Mouse (Mus musculus) lung, embryonic 15.5 days (tissue): ENCODE data around the gene Hspg2. TPM values are rescaled to one million over a fixed set of nuclear protein-coding genes. Genes with fewer than 3 reads are reported as not detected.
A peak's percentile ranks its signal among the peaks of the same experiment; 100 is the strongest.

Experiments
- ATAC-seq: fragments of 200-750 bp; cut with Nextera tagmentation; 2 replicates; pipeline ENCODE4 v1.8.0; 2017; ENCODE audit warnings: moderate number of reproducible peaks, borderline replicate concordance; ENCODE audit not compliant: low FRiP score, low TSS enrichment; ENCODE audit errors: extremely low read depth
- H3K27ac ChIP-seq: fragments of 300-500 bp; sonication (generic); 2 replicates; pipeline ENCODE4 v1.5.1; 2015; ENCODE audit warnings: moderate library complexity, mild to moderate bottlenecking, inconsistent platforms
- H3K27me3 ChIP-seq: fragments of 300-500 bp; sonication (generic); 2 replicates; pipeline ENCODE4 v1.6.1; 2015; ENCODE audit warnings: inconsistent platforms
- H3K36me3 ChIP-seq: fragments of 300-500 bp; sonication (generic); 2 replicates; pipeline ENCODE4 v1.6.1; 2015; ENCODE audit warnings: inconsistent platforms
- H3K4me1 ChIP-seq: fragments of 300-500 bp; sonication (generic); 2 replicates; pipeline ENCODE4 v1.6.1; 2015; ENCODE audit warnings: inconsistent platforms
- H3K4me2 ChIP-seq: fragments of 300-500 bp; sonication (generic); 2 replicates; pipeline ENCODE4 v1.6.1; 2015; ENCODE audit warnings: inconsistent platforms, mild to moderate bottlenecking, moderate library complexity
- H3K4me3 ChIP-seq: fragments of 300-500 bp; sonication (generic); 2 replicates; pipeline ENCODE4 v1.5.1; 2015; ENCODE audit warnings: mild to moderate bottlenecking, inconsistent platforms
- H3K9ac ChIP-seq: fragments of 300-500 bp; sonication (generic); 2 replicates; pipeline ENCODE4 v1.6.1; 2015; ENCODE audit warnings: inconsistent platforms
- H3K9me3 ChIP-seq: fragments of 300-500 bp; sonication (generic); 2 replicates; pipeline ENCODE4 v1.6.1; 2016; ENCODE audit warnings: inconsistent platforms
- WGBS: fragments of 180-500 bp; shearing (Covaris S2); methylation state at CpG from one replicate; pipeline ENCODE4 v1.1.7; 2015; 5-methylcytosine and 5-hydroxymethylcytosine counted together
- polyA plus RNA-seq: library from polyadenylated mRNA; unstranded; fragments of >200 nt; fragmentation: Nextera tagmentation; extraction: Ambion mirVana; gene quantifications from 2 replicates; pipeline ENCODE4 v1.2.1, GENCODE M21; 2015

Hspg2 gene
- polyA plus RNA-seq, 1 experiment from 2014 or later, result 32.0 TPM

DNA sequence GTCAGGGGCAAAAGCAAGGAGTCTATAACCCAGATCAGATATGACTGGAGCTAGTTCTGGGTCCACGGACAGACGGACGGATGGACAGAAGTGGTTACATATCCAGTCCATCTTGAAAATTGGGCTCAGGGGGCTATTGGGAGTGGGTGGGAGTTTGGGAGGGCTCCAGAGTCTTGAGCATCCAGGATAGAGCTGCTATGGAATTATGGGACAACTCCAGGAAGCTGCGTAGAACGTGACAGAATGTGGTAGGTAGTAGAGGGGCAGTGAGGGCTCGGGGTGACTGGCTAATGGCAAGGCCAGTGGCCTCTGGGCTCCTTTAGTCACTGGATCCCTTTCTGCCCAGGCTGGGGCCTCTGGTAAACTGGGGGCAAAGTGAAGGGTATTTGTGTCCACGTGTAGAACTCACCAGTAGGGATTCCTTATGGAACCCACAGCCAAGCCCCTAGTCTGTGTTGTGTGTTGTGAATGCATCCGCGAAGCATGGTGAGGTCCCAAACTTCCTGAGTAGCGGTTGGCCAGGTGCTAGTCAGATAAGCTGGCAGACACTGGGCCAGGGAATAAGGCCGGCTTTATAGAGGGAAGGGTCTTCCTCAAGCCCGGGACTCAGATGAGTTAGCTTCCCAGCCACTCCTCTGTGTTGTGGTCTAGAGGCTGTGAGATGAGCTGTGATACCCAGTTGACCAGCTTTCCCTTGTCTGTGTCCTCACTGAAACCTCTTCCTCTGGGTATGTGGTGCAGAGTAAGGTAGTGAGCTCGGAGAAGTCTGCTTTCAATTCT lies 6.9 kb downstream of the Hspg2 start:
- Histone ChIP-seq H3K9ac (no peak overlapping the region), H3K4me2 (peak overlapping the region; percentile 51; the same call in 1 of the 2 replicates), H3K36me3 (no peaks in the 10 kb centered on the region), H3K9me3 (no peaks in the 10 kb centered on the region), H3K4me3 (no peak overlapping the region), H3K4me1 (peaks cover 92% of the 10 kb centered on the region), H3K27me3 (no peaks in the 10 kb centered on the region), H3K27ac (peak overlapping the region; percentile 94; the same call in 1 of the 2 replicates)
- 69% methylated on average over 13 of the region's 13 CpGs for WGBS
- ATAC-seq, result no peak

DNA sequence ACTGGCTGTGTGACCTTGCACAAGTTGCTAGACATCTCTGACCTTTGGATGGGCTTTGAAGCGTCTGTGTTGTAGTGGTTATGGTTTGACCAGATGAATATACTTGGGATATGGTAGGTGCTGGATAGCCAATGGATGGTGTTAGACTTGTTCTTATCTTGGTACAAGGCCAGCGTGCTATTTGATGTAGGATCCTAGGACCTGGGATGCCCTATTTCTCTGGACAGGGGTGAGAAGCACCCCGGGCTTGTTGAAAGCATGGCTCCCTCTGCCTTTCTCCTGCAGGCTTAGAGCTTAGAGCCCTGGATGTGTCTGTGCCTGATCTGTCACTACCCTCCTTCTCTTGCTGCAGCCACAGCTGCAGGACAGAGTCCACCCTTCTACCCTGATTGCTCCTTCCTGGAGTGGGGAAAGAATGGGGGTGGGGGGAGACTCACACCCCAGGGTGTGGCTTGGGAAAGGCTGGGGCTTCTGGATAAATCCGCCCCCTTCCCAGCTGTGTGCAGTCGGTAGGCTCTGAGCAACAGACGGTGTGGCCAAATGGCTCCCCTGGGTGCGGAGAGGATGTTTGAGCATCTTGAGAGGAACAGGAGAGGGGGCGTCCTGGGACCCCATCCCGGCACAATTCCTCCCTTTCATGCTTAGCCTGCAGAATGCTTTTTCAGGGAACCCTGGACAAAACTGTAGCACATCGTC lies 7.6 kb downstream of the Hspg2 start:
- H3K9me3 ChIP-seq, result no peaks in the 10 kb centered on the region
- peak overlapping the region; percentile 21; the same call in 1 of the 2 replicates for H3K9ac ChIP-seq
- H3K4me2 ChIP-seq, result peak overlapping the region; percentile 51
- peak overlapping the region; percentile 94 for H3K27ac ChIP-seq
- peak; percentile 47 for ATAC-seq
- WGBS, result 20% methylated on average over 10 of the region's 10 CpGs
- peak overlapping the region; percentile 11; the same call in 1 of the 2 replicates for H3K4me3 ChIP-seq
- no peaks in the 10 kb centered on the region for H3K27me3 ChIP-seq
- H3K36me3 ChIP-seq, result no peaks in the 10 kb centered on the region
- H3K4me1 ChIP-seq, result peaks cover 92% of the 10 kb centered on the region

DNA sequence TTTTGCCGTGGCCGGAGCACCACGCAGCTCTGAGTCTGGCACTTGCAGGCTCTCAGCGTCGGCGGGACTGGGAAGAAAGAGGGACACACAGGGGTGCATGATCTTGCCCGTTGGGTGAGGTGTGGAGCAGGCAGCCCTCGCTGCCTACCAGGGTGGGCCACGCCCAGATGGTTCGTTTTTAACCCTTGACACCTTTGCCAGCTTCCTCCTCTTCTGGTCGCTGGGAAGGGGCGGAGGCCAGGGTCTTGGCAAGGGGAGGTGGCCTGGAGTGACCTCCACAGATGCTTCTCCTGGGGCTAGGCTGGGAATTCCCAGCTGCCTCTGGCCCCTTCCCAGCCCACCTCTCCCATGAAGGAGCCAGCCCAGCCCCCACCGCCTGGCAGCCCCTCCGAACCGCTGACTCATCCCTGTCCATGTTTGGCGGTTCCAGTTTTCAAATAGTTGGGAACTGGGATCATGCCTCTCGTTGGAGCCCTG lies 8.2 kb downstream of the Hspg2 start:
- ATAC-seq, result no peak

DNA sequence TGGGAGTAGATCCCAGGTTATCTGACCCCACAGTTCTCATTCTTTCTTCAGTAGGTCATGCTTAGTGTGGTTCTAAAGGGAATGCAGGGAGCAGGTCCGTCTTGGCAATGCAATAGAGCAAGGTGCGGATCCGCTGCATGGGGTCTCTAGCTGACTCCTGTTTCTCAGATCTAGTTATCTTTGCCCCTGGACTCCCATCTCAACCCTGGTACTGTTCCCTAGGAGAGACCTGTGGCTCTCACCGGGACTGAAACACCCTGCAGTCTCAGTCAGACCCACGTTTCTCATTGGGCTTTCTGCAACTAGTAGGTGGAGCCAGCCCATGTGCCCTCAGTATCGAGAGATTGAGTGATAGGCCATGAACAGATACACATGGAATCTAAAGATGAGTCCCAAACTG lies 9.0 kb downstream of the Hspg2 start:
- H3K4me1 ChIP-seq, result peaks cover 99% of the 10 kb centered on the region
- WGBS, result 54% methylated on average over 6 of the region's 6 CpGs
- ATAC-seq, result no peak
- no peaks in the 10 kb centered on the region for H3K36me3 ChIP-seq
- H3K9ac ChIP-seq, result no peak overlapping the region
- H3K27me3 ChIP-seq, result no peaks in the 10 kb centered on the region
- H3K4me2 ChIP-seq, result no peak overlapping the region
- H3K9me3 ChIP-seq, result no peaks in the 10 kb centered on the region
- H3K27ac ChIP-seq, result peak overlapping the region; percentile 94
- no peak overlapping the region for H3K4me3 ChIP-seq

More for the DNA sequence above, 8.2 kb downstream of the Hspg2 start:
- no peaks in the 10 kb centered on the region for H3K36me3 ChIP-seq
- peaks cover 92% of the 10 kb centered on the region for H3K4me1 ChIP-seq
- WGBS, result 12% methylated on average over 16 of the region's 17 CpGs
- peak overlapping the region; percentile 94 for H3K27ac ChIP-seq
- peak overlapping the region; percentile 21; the same call in 1 of the 2 replicates for H3K9ac ChIP-seq
- no peaks in the 10 kb centered on the region for H3K9me3 ChIP-seq
- peak overlapping the region; percentile 51 for H3K4me2 ChIP-seq
- H3K27me3 ChIP-seq, result no peaks in the 10 kb centered on the region
- peak overlapping the region; percentile 11; the same call in 1 of the 2 replicates for H3K4me3 ChIP-seq

DNA sequence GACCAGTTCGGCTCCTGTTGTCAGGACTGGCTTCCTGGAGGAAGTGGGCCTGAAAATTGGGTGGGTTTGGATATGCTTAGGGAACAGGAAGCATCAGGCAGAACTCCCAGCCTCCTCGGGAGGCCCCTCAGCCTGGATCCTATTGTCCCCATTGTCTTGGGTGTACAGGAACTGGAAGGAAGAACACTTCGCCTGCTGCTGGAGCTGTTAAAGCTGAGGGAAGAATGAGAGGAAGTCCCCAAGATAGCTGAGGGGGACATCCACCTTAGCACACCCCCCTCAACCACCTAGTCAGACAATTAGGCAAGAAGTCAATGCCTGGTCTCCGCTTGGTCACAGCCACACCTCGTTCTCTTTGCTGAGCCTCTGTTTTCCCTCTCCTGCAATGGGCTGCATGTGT lies 9.7 kb downstream of the Hspg2 start:
- Histone ChIP-seq H3K4me2 (0 out of 2 replicates have a peak overlapping the region, but pooled peaks have one; percentile 6), H3K27me3 (no peaks in the 10 kb centered on the region), H3K36me3 (no peaks in the 10 kb centered on the region), H3K9ac (no peak overlapping the region), H3K4me1 (peaks cover 94% of the 10 kb centered on the region), H3K4me3 (no peak overlapping the region), H3K27ac (peak overlapping the region; percentile 94), H3K9me3 (no peaks in the 10 kb centered on the region)
- WGBS, result 68% methylated on average over 5 of the region's 5 CpGs
- no peak for ATAC-seq

DNA sequence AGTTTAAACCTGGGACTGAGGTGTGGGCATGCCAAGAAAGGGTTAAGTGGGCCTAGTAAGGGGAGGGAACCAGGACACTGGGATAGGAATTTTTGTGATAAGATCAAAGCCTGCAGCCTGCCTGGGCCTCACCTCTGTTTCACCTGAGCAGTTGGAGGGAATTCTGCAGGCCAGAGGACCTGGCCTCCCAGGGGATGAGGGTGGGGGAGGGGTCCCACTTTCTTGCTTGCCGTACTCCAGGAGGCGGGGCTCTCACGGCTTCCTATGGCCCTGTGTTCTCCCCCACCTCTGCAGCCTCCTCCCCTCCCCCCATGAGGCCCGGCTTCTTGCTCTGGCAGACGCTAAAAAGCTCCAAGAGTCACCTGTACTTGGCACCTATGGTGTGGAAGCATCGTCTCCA lies 11.2 kb downstream of the Hspg2 start:
- ATAC-seq, result peak; percentile 16; the same call in 1 of the 2 replicates
- H3K36me3 ChIP-seq, result no peaks in the 10 kb centered on the region
- peaks cover 94% of the 10 kb centered on the region for H3K4me1 ChIP-seq
- WGBS, result 20% methylated on average over 6 of the region's 6 CpGs
- H3K27ac ChIP-seq, result peak overlapping the region; percentile 94
- no peaks in the 10 kb centered on the region for H3K27me3 ChIP-seq
- H3K9me3 ChIP-seq, result no peaks in the 10 kb centered on the region
- peak overlapping the region; percentile 41; the same call in 1 of the 2 replicates for H3K4me2 ChIP-seq
- no peak overlapping the region for H3K4me3 ChIP-seq
- no peak overlapping the region for H3K9ac ChIP-seq

DNA sequence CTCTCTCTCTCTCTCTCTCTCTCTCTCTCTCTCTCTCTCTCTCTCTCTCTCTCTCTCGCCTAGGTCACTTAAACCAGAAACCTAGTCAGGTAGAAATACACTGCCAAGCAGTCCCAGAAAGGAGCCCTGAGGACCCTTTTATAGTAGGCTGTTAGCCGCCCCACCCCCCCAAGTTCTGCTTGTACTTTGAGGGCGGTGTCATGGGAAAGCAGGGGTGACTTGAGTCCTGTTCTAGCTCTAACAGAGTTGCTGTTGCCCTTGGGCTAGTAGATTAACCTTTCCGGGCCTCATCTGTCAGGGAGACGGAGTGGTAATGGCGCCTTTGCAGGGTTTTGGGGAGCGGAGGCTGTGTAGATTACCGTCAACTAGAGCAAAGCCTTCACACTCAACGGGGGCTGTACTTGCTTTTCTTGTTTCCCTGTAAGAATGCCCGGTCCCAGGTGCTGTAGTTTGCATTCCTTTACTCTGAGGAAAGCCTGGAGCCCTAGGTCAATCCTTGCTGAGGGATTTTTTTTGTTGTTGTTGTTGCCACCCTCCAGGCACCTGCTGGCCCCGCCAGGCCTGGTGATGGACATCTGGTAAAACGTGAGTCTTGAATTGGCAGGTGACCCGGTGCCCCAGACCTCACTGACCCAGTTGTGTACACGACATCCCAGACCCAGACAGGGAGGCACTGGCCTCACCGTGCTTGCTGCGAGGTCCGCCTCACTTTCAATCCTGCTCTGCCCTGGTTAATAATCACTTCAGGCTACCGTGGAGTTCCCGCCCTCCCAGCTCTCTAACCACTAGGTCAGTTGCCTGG lies 11.8 kb downstream of the Hspg2 start:
- peaks cover 94% of the 10 kb centered on the region for H3K4me1 ChIP-seq
- no peak overlapping the region for H3K4me3 ChIP-seq
- H3K4me2 ChIP-seq, result peak overlapping the region; percentile 41
- no peak for ATAC-seq
- H3K27me3 ChIP-seq, result no peaks in the 10 kb centered on the region
- 38% methylated on average over 18 of the region's 19 CpGs for WGBS
- no peaks in the 10 kb centered on the region for H3K9me3 ChIP-seq
- H3K27ac ChIP-seq, result peak overlapping the region; percentile 94
- peak overlapping the region; percentile 14; the same call in 1 of the 2 replicates for H3K9ac ChIP-seq
- H3K36me3 ChIP-seq, result no peaks in the 10 kb centered on the region

DNA sequence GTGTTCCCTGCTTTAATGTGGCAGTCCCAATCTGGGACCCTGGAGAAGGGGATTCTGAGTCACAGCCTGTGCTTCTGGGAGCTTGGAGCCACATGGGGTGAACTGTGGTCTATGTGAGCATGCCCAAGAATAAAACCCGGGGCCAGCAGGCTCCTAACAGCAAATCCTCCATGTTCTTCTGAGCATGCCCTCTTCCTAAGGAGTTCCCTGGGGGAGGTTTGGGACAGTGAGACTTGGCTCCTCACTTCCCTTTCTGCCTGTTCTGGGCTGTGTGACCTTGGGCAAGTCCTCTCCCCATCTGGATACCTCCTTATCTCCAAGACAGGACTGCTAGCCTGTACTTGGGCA lies 12.4 kb downstream of the Hspg2 start:
- peak overlapping the region; percentile 41 for H3K4me2 ChIP-seq
- H3K4me3 ChIP-seq, result no peak overlapping the region
- H3K4me1 ChIP-seq, result peaks cover 94% of the 10 kb centered on the region
- peak overlapping the region; percentile 94 for H3K27ac ChIP-seq
- 26% methylated on average over 1 of the region's 1 CpGs for WGBS
- no peaks in the 10 kb centered on the region for H3K9me3 ChIP-seq
- H3K9ac ChIP-seq, result peak overlapping the region; percentile 14; the same call in 1 of the 2 replicates
- no peaks in the 10 kb centered on the region for H3K36me3 ChIP-seq
- no peaks in the 10 kb centered on the region for H3K27me3 ChIP-seq
- no peak for ATAC-seq

DNA sequence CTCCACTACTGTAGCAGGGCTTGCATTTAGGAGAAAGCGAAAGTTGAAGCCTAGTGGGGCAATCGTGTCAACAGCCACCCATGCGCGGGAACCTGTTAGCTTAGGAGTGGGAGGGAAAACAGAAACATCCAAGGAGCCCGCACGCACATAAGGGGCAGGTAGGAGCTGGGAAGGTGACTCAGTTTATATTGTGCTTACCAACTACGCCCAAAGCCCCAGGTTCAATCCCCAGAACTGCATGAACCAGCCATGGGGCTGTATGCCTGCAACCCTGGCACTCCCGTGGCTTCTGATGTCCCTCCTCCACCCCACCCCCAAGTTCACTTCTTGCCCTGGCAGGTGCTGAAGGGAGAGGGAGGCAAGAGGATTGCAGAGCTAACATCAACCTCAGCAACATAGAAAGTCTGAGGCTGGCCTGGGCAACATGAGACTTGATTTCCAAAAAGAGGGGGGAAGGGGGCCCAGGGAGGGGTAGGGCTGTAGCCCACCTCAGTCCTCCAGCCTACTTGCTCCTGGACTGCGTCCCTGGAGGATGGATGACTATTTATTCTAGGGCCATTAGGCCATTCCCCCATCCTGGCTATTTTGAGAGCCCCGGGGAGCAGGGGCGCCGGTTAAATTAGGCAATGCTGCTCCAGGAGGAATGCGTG lies 12.9 kb downstream of the Hspg2 start:
- Histone ChIP-seq H3K36me3 (no peaks in the 10 kb centered on the region), H3K27ac (peak overlapping the region; percentile 94), H3K4me1 (peaks cover 94% of the 10 kb centered on the region), H3K9me3 (no peaks in the 10 kb centered on the region), H3K27me3 (no peaks in the 10 kb centered on the region), H3K9ac (peak overlapping the region; percentile 18; the same call in 1 of the 2 replicates), H3K4me3 (no peak overlapping the region), H3K4me2 (peak overlapping the region; percentile 41; the same call in 1 of the 2 replicates)
- WGBS, result 50% methylated on average over 13 of the region's 13 CpGs
- ATAC-seq, result no peak

DNA sequence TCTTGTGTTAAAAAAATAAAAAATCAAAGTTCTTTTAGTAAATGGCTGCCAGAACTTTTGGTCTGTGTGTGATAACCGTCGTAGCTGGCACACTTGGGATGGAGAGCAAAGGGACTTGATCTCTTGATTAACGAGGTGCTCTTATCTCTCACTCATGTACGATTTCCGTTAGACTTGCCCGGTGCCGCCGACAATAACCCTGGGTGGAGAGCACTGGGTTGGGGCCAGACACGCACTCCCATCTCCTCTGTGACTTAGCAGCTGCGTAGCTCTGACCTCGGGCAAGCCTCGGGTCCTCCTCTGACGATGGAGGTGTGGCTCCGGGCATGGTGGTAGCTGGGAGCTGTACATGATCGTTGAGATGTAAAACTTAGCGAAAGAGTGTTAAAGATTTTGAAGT lies 15.3 kb downstream of the Hspg2 start:
- no peak for ATAC-seq
- WGBS, result 12% methylated on average over 16 of the region's 16 CpGs
- H3K4me1 ChIP-seq, result peaks cover 94% of the 10 kb centered on the region
- H3K4me2 ChIP-seq, result no peak overlapping the region
- no peaks in the 10 kb centered on the region for H3K9me3 ChIP-seq
- peak overlapping the region; percentile 93 for H3K27ac ChIP-seq
- H3K9ac ChIP-seq, result 0 out of 2 replicates have a peak overlapping the region, but pooled peaks have one; percentile 6
- H3K27me3 ChIP-seq, result no peaks in the 10 kb centered on the region
- no peak overlapping the region for H3K4me3 ChIP-seq
- no peaks in the 10 kb centered on the region for H3K36me3 ChIP-seq

DNA sequence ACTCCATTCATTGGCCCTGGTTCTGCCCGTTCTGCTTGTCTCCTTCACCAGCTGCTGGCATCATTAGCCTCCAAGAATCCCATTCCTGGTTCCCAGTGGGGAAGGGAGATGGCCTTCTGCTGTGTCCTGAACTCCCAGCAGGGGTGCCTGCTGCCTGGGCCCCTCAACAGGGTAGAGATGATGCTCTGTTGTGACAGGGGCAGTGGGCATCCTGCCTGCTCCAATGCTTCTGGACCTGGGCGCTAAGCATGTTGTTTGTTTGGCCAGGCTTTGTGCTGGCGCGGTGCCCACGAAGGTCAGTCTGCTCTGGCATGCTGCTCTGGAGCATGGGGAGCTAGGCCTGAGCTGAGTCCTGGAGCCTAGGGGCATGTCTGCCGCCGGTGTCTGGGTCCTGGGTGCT lies 16.0 kb downstream of the Hspg2 start:
- WGBS, result 39% methylated on average over 7 of the region's 7 CpGs
- Histone ChIP-seq H3K9ac (0 out of 2 replicates have a peak overlapping the region, but pooled peaks have one; percentile 6), H3K36me3 (no peaks in the 10 kb centered on the region), H3K9me3 (no peaks in the 10 kb centered on the region), H3K27me3 (no peaks in the 10 kb centered on the region), H3K4me3 (no peak overlapping the region), H3K4me2 (no peak overlapping the region), H3K27ac (peak overlapping the region; percentile 93), H3K4me1 (peaks cover 94% of the 10 kb centered on the region)
- ATAC-seq, result no peak
